Mouse (Mus musculus) intestine, embryonic 16.5 days (tissue): ENCODE measurements around the gene Smim24. TPM values are rescaled to one million over a fixed set of nuclear protein-coding genes. Genes with fewer than 3 reads are reported as not detected.

ENCODE experiments used
- ATAC-seq: fragments of 200-750 bp; cut with Nextera tagmentation; 2 replicates; pipeline ENCODE4 v1.8.0; 2017; ENCODE audit warnings: moderate TSS enrichment, moderate library complexity
- H3K27ac ChIP-seq: fragments of 300-500 bp; sonication (generic); 2 replicates; pipeline ENCODE4 v1.5.1; 2014; ENCODE audit warnings: mild to moderate bottlenecking, low read length
- H3K27me3 ChIP-seq: fragments of 300-500 bp; sonication (generic); replicated peaks from 2 replicates; pipeline ENCODE4 v1.6.1; 2014; ENCODE audit warnings: low read length, control low read depth, mixed read lengths; ENCODE audit not compliant: control insufficient read depth, insufficient read depth
- H3K36me3 ChIP-seq: fragments of 300-500 bp; sonication (generic); 2 replicates; pipeline ENCODE4 v1.6.1; 2014; ENCODE audit warnings: low read length, control low read depth; ENCODE audit not compliant: control insufficient read depth, insufficient read depth
- H3K4me1 ChIP-seq: fragments of 300-500 bp; sonication (generic); 2 replicates; pipeline ENCODE4 v1.6.1; 2014; ENCODE audit warnings: low read length, control low read depth, mixed read lengths; ENCODE audit not compliant: control insufficient read depth, insufficient read depth
- H3K4me2 ChIP-seq: fragments of 300-500 bp; sonication (generic); 2 replicates; pipeline ENCODE4 v1.6.1; 2014; ENCODE audit warnings: low read depth, low read length, control low read depth
- H3K4me3 ChIP-seq: fragments of 300-500 bp; sonication (generic); 2 replicates; pipeline ENCODE4 v1.5.1; 2014; ENCODE audit warnings: mild to moderate bottlenecking, low read length
- H3K9ac ChIP-seq: fragments of 300-500 bp; sonication (generic); 2 replicates; pipeline ENCODE4 v1.6.1; 2014; ENCODE audit warnings: low read depth, low read length
- H3K9me3 ChIP-seq: fragments of 300-500 bp; sonication (generic); 2 replicates; pipeline ENCODE4 v1.6.1; 2016; ENCODE audit warnings: low read length, control low read depth; ENCODE audit not compliant: control insufficient read depth
- WGBS: fragments of 180-500 bp; shearing (Covaris S2); extraction: QIAGEN DNeasy Blood & Tissue Kit; methylation state at CpG from one replicate; pipeline ENCODE4 v1.1.7; 2014; 5-methylcytosine and 5-hydroxymethylcytosine counted together
- polyA plus RNA-seq: library from polyadenylated mRNA; unstranded; fragments of >200 nt; fragmentation: Nextera tagmentation; extraction: Ambion mirVana; gene quantifications from 2 replicates; pipeline ENCODE4 v1.2.1, GENCODE M21; 2015

The Smim24 gene
- polyA plus RNA-seq, 1 experiment from 2014 or later: 426 TPM

DNA sequence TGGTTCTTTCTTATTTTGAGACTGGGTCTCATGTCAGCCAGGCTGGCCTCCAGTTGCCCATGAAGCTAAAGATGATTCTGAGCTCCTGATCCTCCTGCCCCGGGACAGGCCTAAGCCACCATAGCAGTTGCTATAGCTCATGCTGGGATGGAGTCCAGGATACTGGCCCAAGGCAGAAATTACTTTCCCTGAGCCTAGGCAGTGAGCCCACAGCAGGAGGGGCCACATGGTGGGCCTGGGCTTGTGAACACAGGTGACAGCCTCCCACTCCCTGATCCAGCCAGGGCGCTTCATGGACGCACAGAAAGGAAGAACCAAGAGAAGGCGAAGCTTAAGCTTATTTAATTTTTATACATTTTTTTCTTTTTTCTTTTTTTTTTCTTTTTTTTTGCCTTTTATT lies 3.0 kb downstream of the Smim24 start:
- WGBS: 85% methylated on average over 4 of the region's 4 CpGs
- Histone ChIP-seq H3K27ac (no peak overlapping the region), H3K4me3 (no peak overlapping the region), H3K36me3 (peaks cover 10% of the 10 kb centered on the region; the same call in 1 of the 2 replicates), H3K4me1 (peaks cover 18% of the 10 kb centered on the region), H3K9ac (no peak overlapping the region), H3K4me2 (no peak overlapping the region), H3K9me3 (no peaks in the 10 kb centered on the region), H3K27me3 (no peaks in the 10 kb centered on the region)
- ATAC-seq: no peak

GRCm38 (mm10) chr10:81396749-81397148 lies 3.9 kb downstream of the Smim24 start:
- H3K27me3 ChIP-seq: no peaks in the 10 kb centered on the region
- H3K36me3 ChIP-seq: peaks cover 10% of the 10 kb centered on the region; the same call in 1 of the 2 replicates
- peaks cover 27% of the 10 kb centered on the region for H3K4me1 ChIP-seq
- no peak overlapping the region for H3K4me3 ChIP-seq
- H3K9me3 ChIP-seq: no peaks in the 10 kb centered on the region
- ATAC-seq: no peak
- no peak overlapping the region for H3K4me2 ChIP-seq
- H3K27ac ChIP-seq: no peak overlapping the region
- no peak overlapping the region for H3K9ac ChIP-seq
- WGBS: 81% methylated on average over 5 of the region's 5 CpGs

DNA sequence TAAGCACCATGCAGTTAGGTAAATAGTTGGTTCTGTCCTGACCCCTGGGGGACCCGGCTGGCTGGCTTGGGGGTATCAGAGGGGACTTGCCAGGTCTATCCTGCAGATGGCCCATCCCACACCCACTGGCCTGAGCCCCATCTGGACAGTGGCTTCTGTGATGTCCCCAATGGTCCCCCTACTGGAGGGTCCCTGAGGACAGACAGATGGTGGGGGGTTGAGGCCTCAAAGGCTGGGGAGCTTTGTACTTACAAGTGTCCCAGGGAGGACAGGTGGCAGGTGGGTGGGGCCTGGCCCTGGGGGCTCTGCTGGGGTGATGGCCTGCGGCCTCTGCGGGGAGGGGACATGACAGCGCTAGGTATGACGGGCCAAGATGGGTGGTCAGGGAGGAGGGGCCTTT lies 6.4 kb downstream of the Smim24 start:
- peaks cover 31% of the 10 kb centered on the region for H3K4me1 ChIP-seq
- H3K9me3 ChIP-seq: no peaks in the 10 kb centered on the region
- H3K9ac ChIP-seq: no peak overlapping the region
- H3K27me3 ChIP-seq: no peaks in the 10 kb centered on the region
- no peak for ATAC-seq
- H3K4me3 ChIP-seq: no peak overlapping the region
- no peak overlapping the region for H3K4me2 ChIP-seq
- 74% methylated on average over 5 of the region's 5 CpGs for WGBS
- peaks cover 10% of the 10 kb centered on the region; the same call in 1 of the 2 replicates for H3K36me3 ChIP-seq
- H3K27ac ChIP-seq: no peak overlapping the region

- Histone ChIP-seq H3K27me3 (no peaks in the 10 kb centered on the region), H3K4me1 (peaks cover 31% of the 10 kb centered on the region), H3K9me3 (no peaks in the 10 kb centered on the region), H3K9ac (peak overlapping the region; percentile 14; the same call in 1 of the 2 replicates), H3K36me3 (peaks cover 10% of the 10 kb centered on the region; the same call in 1 of the 2 replicates), H3K27ac (no peak overlapping the region), H3K4me3 (no peak overlapping the region), H3K4me2 (no peak overlapping the region)
- 79% methylated on average over 18 of the region's 18 CpGs for WGBS
- ATAC-seq: no peak
Observed at GRCm38 (mm10) chr10:81399798-81400308, 7.0 kb downstream of the Smim24 start.

DNA sequence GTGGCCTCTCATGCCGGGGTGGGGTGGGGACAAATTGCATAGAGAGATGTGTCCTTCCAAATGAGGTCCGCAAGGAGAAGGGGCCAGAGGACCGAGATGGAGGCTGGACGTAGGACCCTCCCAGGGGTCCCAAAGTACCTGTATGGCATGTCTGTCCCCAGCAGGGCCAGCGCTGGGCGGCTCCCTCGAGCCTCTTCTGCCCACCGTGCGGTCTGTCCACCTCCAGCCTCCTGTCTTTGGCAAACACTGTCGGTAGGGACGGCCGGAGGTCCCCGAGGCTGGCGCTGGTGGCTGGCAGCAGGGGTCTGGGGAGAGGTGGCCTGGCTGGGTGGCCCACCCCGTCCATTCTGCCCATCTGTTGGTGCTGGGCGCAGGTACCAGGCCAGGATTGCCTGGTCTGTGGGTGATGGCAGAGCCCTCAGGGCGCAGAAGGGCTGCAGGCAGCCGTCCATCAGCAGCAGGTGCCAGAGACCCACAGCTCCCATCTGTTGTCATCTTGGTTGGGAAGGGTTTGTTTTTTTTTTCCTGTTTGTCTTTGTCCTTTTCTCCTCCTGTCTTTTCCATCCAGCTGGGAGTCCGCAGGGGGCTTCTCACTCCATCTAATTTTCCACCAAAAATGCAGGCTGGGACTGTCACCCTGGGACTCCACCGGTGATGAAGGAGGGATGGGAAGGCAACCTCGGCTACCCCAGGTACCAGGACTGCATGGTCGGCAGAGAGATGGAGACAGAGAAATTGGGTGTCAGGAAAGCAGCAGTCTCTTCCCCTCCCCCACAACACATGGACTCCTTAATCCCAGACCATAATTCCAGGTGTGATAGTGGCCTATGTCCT lies 7.7 kb downstream of the Smim24 start:
- Histone ChIP-seq H3K27ac (peak overlapping the region; percentile 90; the same call in 1 of the 2 replicates), H3K4me2 (no peak overlapping the region), H3K36me3 (peaks cover 14% of the 10 kb centered on the region), H3K27me3 (no peaks in the 10 kb centered on the region), H3K9ac (peak overlapping the region; percentile 56; the same call in 1 of the 2 replicates), H3K9me3 (no peaks in the 10 kb centered on the region), H3K4me1 (peaks cover 31% of the 10 kb centered on the region), H3K4me3 (0 out of 2 replicates have a peak overlapping the region, but pooled peaks have one; percentile 9)
- 65% methylated on average over 22 of the region's 22 CpGs for WGBS
- ATAC-seq: no peak

GRCm38 (mm10) chr10:81401205-81401520 lies 8.3 kb downstream of the Smim24 start:
- Histone ChIP-seq H3K4me1 (peaks cover 31% of the 10 kb centered on the region), H3K4me3 (no peak overlapping the region), H3K9me3 (no peaks in the 10 kb centered on the region), H3K9ac (peak overlapping the region; percentile 56), H3K27me3 (no peaks in the 10 kb centered on the region; the same call in 1 of the 2 replicates), H3K36me3 (peaks cover 19% of the 10 kb centered on the region), H3K4me2 (no peak overlapping the region), H3K27ac (peak overlapping the region; percentile 90)
- no peak for ATAC-seq
- WGBS: 34% methylated on average over 10 of the region's 10 CpGs

GRCm38 (mm10) chr10:81401521-81402226 lies 8.8 kb downstream of the Smim24 start:
- peaks cover under 1% of the 10 kb centered on the region; the same call in 1 of the 2 replicates for H3K27me3 ChIP-seq
- ATAC-seq: peak; percentile 84

DNA sequence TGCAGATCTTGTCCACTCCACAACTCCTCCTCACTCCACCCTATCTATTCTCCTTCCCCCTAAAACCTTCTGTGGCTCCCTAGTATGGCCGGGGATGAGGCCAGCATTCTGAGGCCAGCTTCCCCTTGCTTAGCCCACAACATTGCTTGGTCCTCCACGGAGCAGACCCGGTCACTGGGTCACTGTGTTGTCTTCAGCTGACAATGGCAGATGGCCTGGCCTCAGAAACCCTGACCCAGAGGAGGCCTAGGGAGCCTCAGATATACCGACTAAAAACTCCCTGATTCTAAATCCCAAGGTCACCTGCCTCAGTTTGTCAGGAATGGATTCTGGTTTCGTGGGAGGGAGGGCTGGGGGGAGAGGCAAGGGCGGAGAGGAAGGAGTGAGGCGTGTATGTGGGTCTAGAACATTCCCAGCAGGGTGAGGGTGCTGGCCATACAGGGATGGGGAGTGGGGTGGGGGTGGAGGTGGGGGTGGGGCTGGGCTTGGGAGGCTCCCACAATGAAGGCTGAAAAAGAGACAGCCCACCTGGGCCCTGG lies 9.4 kb downstream of the Smim24 start:
- peak overlapping the region; percentile 56 for H3K9ac ChIP-seq

More at GRCm38 (mm10) chr10:81401521-81402226, 8.8 kb downstream of the Smim24 start:
- H3K27ac ChIP-seq: peak overlapping the region; percentile 90
- peak overlapping the region; percentile 30 for H3K4me3 ChIP-seq
- H3K4me2 ChIP-seq: peak overlapping the region; percentile 46; the same call in 1 of the 2 replicates
- peaks cover 20% of the 10 kb centered on the region for H3K36me3 ChIP-seq
- H3K9me3 ChIP-seq: no peaks in the 10 kb centered on the region
- peaks cover 34% of the 10 kb centered on the region for H3K4me1 ChIP-seq
- peak overlapping the region; percentile 56 for H3K9ac ChIP-seq
- WGBS: 9% methylated on average over 18 of the region's 18 CpGs

DNA sequence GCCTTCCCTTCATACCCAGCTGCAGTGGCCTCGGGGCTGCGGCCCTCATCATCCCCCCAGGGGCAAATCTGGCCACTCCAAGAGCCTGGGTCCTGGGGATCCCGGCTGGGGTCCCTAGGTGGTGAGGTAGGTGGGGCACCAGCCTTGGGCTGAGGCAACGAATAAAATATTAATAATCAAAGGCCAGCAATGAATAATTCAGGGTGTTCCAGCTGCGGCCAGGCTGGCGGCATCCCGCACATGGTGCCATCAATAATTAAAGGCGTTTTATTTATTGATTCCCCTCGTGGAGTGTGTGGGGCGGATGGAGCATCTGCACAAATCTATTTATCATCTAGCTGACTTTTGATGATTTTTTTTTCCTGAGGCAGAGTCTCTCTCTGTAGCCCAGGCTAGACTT lies 10.7 kb downstream of the Smim24 start:
- 60% methylated on average over 10 of the region's 10 CpGs for WGBS
- no peak overlapping the region for H3K27ac ChIP-seq
- peaks cover 4% of the 10 kb centered on the region; the same call in 1 of the 2 replicates for H3K27me3 ChIP-seq
- no peak for ATAC-seq
- H3K4me3 ChIP-seq: no peak overlapping the region
- H3K36me3 ChIP-seq: peaks cover 14% of the 10 kb centered on the region
- H3K4me1 ChIP-seq: peaks cover 52% of the 10 kb centered on the region
- H3K4me2 ChIP-seq: no peak overlapping the region
- H3K9me3 ChIP-seq: no peaks in the 10 kb centered on the region
- peak overlapping the region; percentile 56; the same call in 1 of the 2 replicates for H3K9ac ChIP-seq

More for the DNA sequence above, 9.4 kb downstream of the Smim24 start:
- Histone ChIP-seq H3K9me3 (no peaks in the 10 kb centered on the region), H3K36me3 (peaks cover 19% of the 10 kb centered on the region), H3K27ac (peak overlapping the region; percentile 90), H3K4me3 (0 out of 2 replicates have a peak overlapping the region, but pooled peaks have one; percentile 0), H3K4me1 (peaks cover 40% of the 10 kb centered on the region), H3K4me2 (peak overlapping the region; percentile 46; the same call in 1 of the 2 replicates), H3K27me3 (peaks cover 4% of the 10 kb centered on the region; the same call in 1 of the 2 replicates)
- no peak for ATAC-seq
- WGBS: 31% methylated on average over 7 of the region's 7 CpGs
